Mouse (Mus musculus): ENCODE measurements around the gene Rhebl1. TPM values are rescaled to one million over a fixed set of nuclear protein-coding genes. Genes with fewer than 3 reads are reported as not detected.

Rhebl1 gene
- total and polyA plus RNA-seq, 3 experiments = 10.1 to 16.6 TPM; not detected in 1

GRCm38 (mm10) chr15:98859319-98860043 is 34.9 kb downstream of the Rhebl1 start:
- Histone ChIP-seq H3K4me1 (ENCODE audit: control insufficient read depth in 1 of 2, insufficient read depth in 2 of 2, low read length in 2 of 2) (no peaks in the 10 kb centered on the region), H3K79me2 (ENCODE audit: control insufficient read depth, insufficient read depth, low read length, poor library complexity) (no peaks in the 10 kb centered on the region), H3K27ac (ENCODE audit: control insufficient read depth, low read depth, low read length) (no peak overlapping the region), H3K9me3 (replicated peaks; ENCODE audit: insufficient read depth, low read length) (no peaks in the 10 kb centered on the region), H3K27me3 (ENCODE audit: control insufficient read depth in 1 of 2, insufficient read depth in 2 of 2, low read length in 2 of 2) (no peaks in the 10 kb centered on the region), H3K9ac (ENCODE audit: control insufficient read depth, low read depth, low read length, poor library complexity, severe bottlenecking) (no peak overlapping the region), H3K4me3 (ENCODE audit: control insufficient read depth in 1 of 2, insufficient read depth in 1 of 2, low read depth in 2 of 2, low read length in 2 of 2) (no peak overlapping the region), H3K36me3 (ENCODE audit: control insufficient read depth in 1 of 2, insufficient read depth in 2 of 2, low read length in 2 of 2) (peaks cover 0 to 30% of the 10 kb centered on the region in 2 experiments; a peak in 2 of 4 replicates)
- TF ChIP-seq RCOR1 (IDR thresholded peaks at IDR 0.05; ENCODE audit: low read depth, low read length) = no peak
- no peak for TF ChIP-seq GABPA (IDR thresholded peaks at IDR 0.05; ENCODE audit: low read depth, low read length)
- no peak for TF ChIP-seq UBTF (IDR thresholded peaks at IDR 0.05; ENCODE audit: borderline replicate concordance, insufficient read depth, low read depth, low read length)
- no peak for TF ChIP-seq GATA1 (IDR thresholded peaks at IDR 0.05; ENCODE audit: low read depth, low read length)
- no peak for TF ChIP-seq USF2 (IDR thresholded peaks at IDR 0.05; ENCODE audit: borderline replicate concordance in 1 of 2, insufficient read depth in 1 of 2, low read depth in 1 of 2, low read length in 2 of 2)
- TF ChIP-seq ZKSCAN1 (IDR thresholded peaks at IDR 0.05; ENCODE audit: low read depth, low read length) = no peak
- no peak for TF ChIP-seq POLR2AphosphoS2 (IDR thresholded peaks at IDR 0.05; ENCODE audit: low read length)
- TF ChIP-seq TAL1 (IDR thresholded peaks at IDR 0.05; ENCODE audit: low read length) = no peak
- TF ChIP-seq MXI1 (IDR thresholded peaks at IDR 0.05; ENCODE audit: low read depth, low read length) = no peak
- no peak for TF ChIP-seq SIN3A (IDR thresholded peaks at IDR 0.05; ENCODE audit: low read length)
- TF ChIP-seq ELF1 (IDR thresholded peaks at IDR 0.05; ENCODE audit: low read depth, low read length) = no peak
- no peak for TF ChIP-seq MYB (IDR thresholded peaks at IDR 0.05; ENCODE audit: low read depth, low read length)
- TF ChIP-seq EP300 (IDR thresholded peaks at IDR 0.05; ENCODE audit: low read depth in 1 of 2, low read length in 2 of 2) = no peak
- no peak for TF ChIP-seq MEF2A (IDR thresholded peaks at IDR 0.05; ENCODE audit: extremely low read depth, insufficient replicate concordance, low read depth, low read length, poor library complexity, severe bottlenecking)
- no peak for TF ChIP-seq SMC3 (IDR thresholded peaks at IDR 0.05; ENCODE audit: low read depth, low read length)
- no peak for TF ChIP-seq E2F4 (IDR thresholded peaks at IDR 0.05; ENCODE audit: borderline replicate concordance, low read depth, low read length)
- no peak for TF ChIP-seq ZMIZ1 (IDR thresholded peaks at IDR 0.05; ENCODE audit: low read depth, low read length)
- DNase-seq (ENCODE audit: low read depth, low spot score) = no peak

- peaks cover 0 to 27% of the 10 kb centered on the region in 2 experiments; a peak in 2 of 4 replicates for H3K36me3 ChIP-seq (ENCODE audit: control insufficient read depth in 1 of 2, insufficient read depth in 2 of 2, low read length in 2 of 2)
- no peak for TF ChIP-seq BHLHE40 (IDR thresholded peaks at IDR 0.05; ENCODE audit: borderline replicate concordance, low read depth, low read length)
- H3K9me3 ChIP-seq (replicated peaks; ENCODE audit: insufficient read depth, low read length) = no peaks in the 10 kb centered on the region
- H3K27me3 ChIP-seq (ENCODE audit: control insufficient read depth in 1 of 2, insufficient read depth in 2 of 2, low read length in 2 of 2) = no peaks in the 10 kb centered on the region
- no peak overlapping the region for H3K27ac ChIP-seq (ENCODE audit: control insufficient read depth, low read depth, low read length)
- no peak for DNase-seq (ENCODE audit: low read depth, low spot score)
- no peaks in the 10 kb centered on the region; the same call in 1 of the 2 replicates for H3K79me2 ChIP-seq (ENCODE audit: control insufficient read depth, insufficient read depth, low read length, poor library complexity)
- no peaks in the 10 kb centered on the region for H3K4me1 ChIP-seq (ENCODE audit: control insufficient read depth in 1 of 2, insufficient read depth in 2 of 2, low read length in 2 of 2)
- H3K4me3 ChIP-seq (ENCODE audit: control insufficient read depth in 1 of 2, insufficient read depth in 1 of 2, low read depth in 2 of 2, low read length in 2 of 2) = no peak overlapping the region
- H3K9ac ChIP-seq (ENCODE audit: control insufficient read depth, low read depth, low read length, poor library complexity, severe bottlenecking) = no peak overlapping the region
Observed at GRCm38 (mm10) chr15:98854214-98854613, 40.1 kb downstream of the Rhebl1 start.
